Mouse (Mus musculus): Measurements from ENCODE around the gene Olfr707. TPM values are rescaled to one million over a fixed set of nuclear protein-coding genes. Genes with fewer than 3 reads are reported as not detected.

Gene Olfr707
- polyA plus RNA-seq, 1 experiment, result not detected

DNA sequence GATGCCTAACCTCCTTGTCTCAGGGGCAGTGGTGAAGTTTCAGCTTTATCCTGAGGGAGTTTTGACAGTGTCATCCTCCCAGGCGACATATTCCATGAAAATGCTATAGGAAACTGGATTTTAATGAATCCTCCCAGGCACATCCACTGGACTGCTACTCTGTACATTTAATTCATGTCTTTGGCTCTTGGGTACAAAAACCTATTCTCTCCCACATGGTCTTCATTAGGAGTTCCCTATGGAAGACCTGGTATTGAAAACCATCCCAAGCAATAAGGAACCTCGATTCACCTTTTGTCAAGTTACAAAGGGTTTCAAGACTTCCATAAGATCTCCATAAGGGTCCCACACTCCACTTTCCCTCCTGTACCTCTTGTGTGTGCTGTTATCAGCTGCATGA lies 13.0 kb downstream of the Olfr707 start, which contains the start of gene Olfr706:
Gene Olfr706, minus strand, starts transcription at position 101 of the 400 bp plus-strand sequence.
- H3K27me3 ChIP-seq (ENCODE audit: control insufficient read depth, insufficient read depth, insufficient read length), result no peaks in the 10 kb centered on the region
- no peak within 1 kb of the TSS for H3K4me3 ChIP-seq
- no peak within 1 kb of the TSS for H3ac ChIP-seq (ENCODE audit: control insufficient read depth, insufficient read length)
- no peaks in the 10 kb centered on the region for H3K36me3 ChIP-seq (ENCODE audit: control insufficient read depth, insufficient read depth)
- no peak within 1 kb of the TSS for H3K4me2 ChIP-seq (ENCODE audit: low read depth)
- H3K79me2 ChIP-seq (ENCODE audit: control insufficient read depth, insufficient read depth), result no peaks in the 10 kb centered on the region
- TF ChIP-seq CEBPB (IDR thresholded peaks at IDR 0.05; ENCODE audit: insufficient read depth, poor library complexity, severe bottlenecking) (no peak), TCF3 (IDR thresholded peaks at IDR 0.05; ENCODE audit: insufficient read length, low read depth) (no peak), USF1 (IDR thresholded peaks at IDR 0.05; ENCODE audit: low read depth) (no peak), TCF12 (IDR thresholded peaks at IDR 0.05; ENCODE audit: insufficient read depth, poor library complexity, severe bottlenecking) (no peak), E2F4 (IDR thresholded peaks at IDR 0.05; ENCODE audit: insufficient read depth) (no peak)

DNA sequence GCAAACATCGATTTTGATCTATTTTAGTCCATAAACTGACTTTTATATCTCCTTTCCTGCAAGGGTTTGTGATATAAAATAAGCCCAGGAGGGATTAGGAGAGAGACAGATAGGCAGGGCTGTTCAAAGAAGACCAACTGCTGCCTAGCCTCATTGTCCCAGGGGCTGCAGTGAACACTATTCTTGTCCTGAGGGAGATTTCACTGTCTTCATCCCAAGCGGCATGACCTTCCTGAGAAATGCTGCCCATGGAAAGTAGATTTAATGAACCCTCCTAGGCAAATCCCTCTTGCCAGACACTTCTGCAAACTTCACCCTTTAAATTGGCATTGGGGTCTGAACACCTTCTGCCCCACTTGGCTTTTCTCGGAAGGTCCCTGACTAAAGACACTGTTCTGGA lies 24.2 kb downstream of the Olfr707 start, which contains the start of gene Olfr705:
Gene Olfr705, minus strand, starts transcription at position 101 of the 400 bp plus-strand sequence.
- no peaks in the 10 kb centered on the region for H3K36me3 ChIP-seq (ENCODE audit: control insufficient read depth, insufficient read depth)
- H3K79me2 ChIP-seq (ENCODE audit: control insufficient read depth, insufficient read depth), result no peaks in the 10 kb centered on the region
- H3K4me3 ChIP-seq, result no peak within 1 kb of the TSS
- no peak for TF ChIP-seq USF1 (IDR thresholded peaks at IDR 0.05; ENCODE audit: low read depth)
- no peak for TF ChIP-seq REST (IDR thresholded peaks at IDR 0.05; ENCODE audit: insufficient read depth, insufficient read length)
- no peak for TF ChIP-seq E2F4 (IDR thresholded peaks at IDR 0.05; ENCODE audit: insufficient read depth)
- no peak for TF ChIP-seq MYOG (IDR thresholded peaks at IDR 0.05; ENCODE audit: control insufficient read depth in 1 of 3, insufficient read depth in 1 of 3, insufficient read length in 2 of 3, low read depth in 2 of 3)
- no peak for TF ChIP-seq POLR2A (IDR thresholded peaks at IDR 0.05; ENCODE audit: insufficient read length, low read depth)
- TF ChIP-seq TCF3 (IDR thresholded peaks at IDR 0.05; ENCODE audit: insufficient read length, low read depth), result no peak
- no peak for TF ChIP-seq SRF (IDR thresholded peaks at IDR 0.05; ENCODE audit: control insufficient read depth, insufficient read length, low read depth)
- TF ChIP-seq POLR2AphosphoS2 (IDR thresholded peaks at IDR 0.05; ENCODE audit: insufficient read length, low read depth), result no peak
- TF ChIP-seq TCF12 (IDR thresholded peaks at IDR 0.05; ENCODE audit: insufficient read depth, poor library complexity, severe bottlenecking), result no peak
- no peak for TF ChIP-seq CEBPB (IDR thresholded peaks at IDR 0.05; ENCODE audit: insufficient read depth, poor library complexity, severe bottlenecking)
- no peak for TF ChIP-seq MYOD1 (IDR thresholded peaks at IDR 0.05; ENCODE audit: control insufficient read depth in 1 of 3, insufficient read length in 2 of 3, low read depth in 2 of 3)
- no peak for TF ChIP-seq MAX (IDR thresholded peaks at IDR 0.05; ENCODE audit: low read depth)
- no peaks in the 10 kb centered on the region for H3K27me3 ChIP-seq (ENCODE audit: control insufficient read depth, insufficient read depth, insufficient read length)
- no peak within 1 kb of the TSS for H3K4me2 ChIP-seq (ENCODE audit: low read depth)
- H3ac ChIP-seq (ENCODE audit: control insufficient read depth, insufficient read length), result no peak within 1 kb of the TSS

- no peak within 1 kb of the TSS for H3ac ChIP-seq (ENCODE audit: control insufficient read depth, insufficient read length)
- H3K4me3 ChIP-seq, result no peak within 1 kb of the TSS
- no peaks in the 10 kb centered on the region for H3K79me2 ChIP-seq (ENCODE audit: control insufficient read depth, insufficient read depth)
- H3K4me2 ChIP-seq (ENCODE audit: low read depth), result no peak within 1 kb of the TSS
- H3K36me3 ChIP-seq (ENCODE audit: control insufficient read depth, insufficient read depth), result no peaks in the 10 kb centered on the region
- TF ChIP-seq E2F4 (IDR thresholded peaks at IDR 0.05; ENCODE audit: insufficient read depth) (no peak), MYOG (IDR thresholded peaks at IDR 0.05; ENCODE audit: control insufficient read depth in 1 of 3, insufficient read depth in 1 of 3, insufficient read length in 2 of 3, low read depth in 2 of 3) (no peak), TCF3 (IDR thresholded peaks at IDR 0.05; ENCODE audit: insufficient read length, low read depth) (no peak), USF1 (IDR thresholded peaks at IDR 0.05; ENCODE audit: low read depth) (no peak), TCF12 (IDR thresholded peaks at IDR 0.05; ENCODE audit: insufficient read depth, poor library complexity, severe bottlenecking) (no peak), REST (IDR thresholded peaks at IDR 0.05; ENCODE audit: insufficient read depth, insufficient read length) (no peak), CEBPB (IDR thresholded peaks at IDR 0.05; ENCODE audit: insufficient read depth, poor library complexity, severe bottlenecking) (no peak), POLR2AphosphoS2 (IDR thresholded peaks at IDR 0.05; ENCODE audit: insufficient read length, low read depth) (no peak), POLR2A (IDR thresholded peaks at IDR 0.05; ENCODE audit: insufficient read length, low read depth) (no peak), MAX (IDR thresholded peaks at IDR 0.05; ENCODE audit: low read depth) (no peak), SRF (IDR thresholded peaks at IDR 0.05; ENCODE audit: control insufficient read depth, insufficient read length, low read depth) (no peak), MYOD1 (IDR thresholded peaks at IDR 0.05; ENCODE audit: control insufficient read depth in 1 of 3, insufficient read length in 2 of 3, low read depth in 2 of 3) (no peak)
- H3K27me3 ChIP-seq (ENCODE audit: control insufficient read depth, insufficient read depth, insufficient read length), result no peaks in the 10 kb centered on the region
Measured at GRCm38 (mm10) chr7:106862885-106863284, 38.2 kb downstream of the Olfr707 start, which contains the start of gene Olfr704. TSS of gene Olfr704 (plus strand) at chr7:106863185.

- Histone ChIP-seq H3K4me2 (ENCODE audit: low read depth) (no peak within 1 kb of the TSS), H3K36me3 (ENCODE audit: control insufficient read depth, insufficient read depth) (no peaks in the 10 kb centered on the region), H3K79me2 (ENCODE audit: control insufficient read depth, insufficient read depth) (no peaks in the 10 kb centered on the region), H3ac (ENCODE audit: control insufficient read depth, insufficient read length) (no peak within 1 kb of the TSS), H3K27me3 (ENCODE audit: control insufficient read depth, insufficient read depth, insufficient read length) (no peaks in the 10 kb centered on the region), H3K4me3 (no peak within 1 kb of the TSS)
- TF ChIP-seq MYOD1 (IDR thresholded peaks at IDR 0.05; ENCODE audit: control insufficient read depth in 1 of 3, insufficient read length in 2 of 3, low read depth in 2 of 3) (no peak), MAX (IDR thresholded peaks at IDR 0.05; ENCODE audit: low read depth) (no peak), REST (IDR thresholded peaks at IDR 0.05; ENCODE audit: insufficient read depth, insufficient read length) (no peak), POLR2AphosphoS2 (IDR thresholded peaks at IDR 0.05; ENCODE audit: insufficient read length, low read depth) (no peak), MYOG (IDR thresholded peaks at IDR 0.05; ENCODE audit: control insufficient read depth in 1 of 3, insufficient read depth in 1 of 3, insufficient read length in 2 of 3, low read depth in 2 of 3) (no peak), TCF3 (IDR thresholded peaks at IDR 0.05; ENCODE audit: insufficient read length, low read depth) (no peak), SRF (IDR thresholded peaks at IDR 0.05; ENCODE audit: control insufficient read depth, insufficient read length, low read depth) (no peak), POLR2A (IDR thresholded peaks at IDR 0.05; ENCODE audit: insufficient read length, low read depth) (no peak), TCF12 (IDR thresholded peaks at IDR 0.05; ENCODE audit: insufficient read depth, poor library complexity, severe bottlenecking) (no peak), E2F4 (IDR thresholded peaks at IDR 0.05; ENCODE audit: insufficient read depth) (no peak), CEBPB (IDR thresholded peaks at IDR 0.05; ENCODE audit: insufficient read depth, poor library complexity, severe bottlenecking) (no peak)
Measured at GRCm38 (mm10) chr7:106843060-106843459, 58.0 kb downstream of the Olfr707 start, which contains the start of gene Olfr703. TSS of gene Olfr703 (plus strand) at chr7:106843360.

Other genes with a start within 250 kb of the Olfr707 start
- not detected for gene Olfr693, start 220.7 kb downstream of the Olfr707 start, polyA plus RNA-seq (2012; fragmentation: generic; extraction: Trizol)
- gene Olfr694, start 209.4 kb downstream of the Olfr707 start, polyA plus RNA-seq (2012; fragmentation: generic; extraction: Trizol), result not detected
- not detected for gene Olfr695, start 184.8 kb downstream of the Olfr707 start, polyA plus RNA-seq (2012; fragmentation: generic; extraction: Trizol)
- not detected for gene Olfr697, start 158.8 kb downstream of the Olfr707 start, polyA plus RNA-seq (2012; fragmentation: generic; extraction: Trizol)
- gene Olfr698, start 145.8 kb downstream of the Olfr707 start, polyA plus RNA-seq (2012; fragmentation: generic; extraction: Trizol), result not detected
- not detected for gene Olfr699, start 108.0 kb downstream of the Olfr707 start, polyA plus RNA-seq (2012; fragmentation: generic; extraction: Trizol)
- not detected for gene Olfr700, start 92.4 kb downstream of the Olfr707 start, polyA plus RNA-seq (2012; fragmentation: generic; extraction: Trizol)
- not detected for gene Olfr701, start 87.1 kb downstream of the Olfr707 start, polyA plus RNA-seq (2012; fragmentation: generic; extraction: Trizol)
- not detected for gene Olfr702, start 67.3 kb downstream of the Olfr707 start, polyA plus RNA-seq (2012; fragmentation: generic; extraction: Trizol)
- not detected for gene Olfr703, start 57.9 kb downstream of the Olfr707 start, polyA plus RNA-seq (2012; fragmentation: generic; extraction: Trizol)
- not detected for gene Olfr704, start 38.1 kb downstream of the Olfr707 start, polyA plus RNA-seq (2012; fragmentation: generic; extraction: Trizol)
- not detected for gene Olfr705, start 24.4 kb downstream of the Olfr707 start, polyA plus RNA-seq (2012; fragmentation: generic; extraction: Trizol)
- not detected for gene Olfr706, start 13.1 kb downstream of the Olfr707 start, polyA plus RNA-seq (2012; fragmentation: generic; extraction: Trizol)
- not detected for gene Olfr1532-ps1, start 6.8 kb upstream of the Olfr707 start, polyA plus RNA-seq (2012; fragmentation: generic; extraction: Trizol)
- gene Olfr709-ps1, start 31.0 kb upstream of the Olfr707 start, polyA plus RNA-seq (2012; fragmentation: generic; extraction: Trizol), result not detected
- gene Olfr710, start 47.1 kb upstream of the Olfr707 start, polyA plus RNA-seq (2012; fragmentation: generic; extraction: Trizol), result not detected
- gene Olfr6, start 62.7 kb upstream of the Olfr707 start, polyA plus RNA-seq (2012; fragmentation: generic; extraction: Trizol), result not detected
- gene Olfr711, start 74.2 kb upstream of the Olfr707 start, polyA plus RNA-seq (2012; fragmentation: generic; extraction: Trizol), result not detected
- gene Olfr2, start 104.8 kb upstream of the Olfr707 start, polyA plus RNA-seq (2012; fragmentation: generic; extraction: Trizol), result not detected
- gene Olfr713, start 129.9 kb upstream of the Olfr707 start, polyA plus RNA-seq (2012; fragmentation: generic; extraction: Trizol), result not detected
- not detected for gene Olfr714, start 169.7 kb upstream of the Olfr707 start, polyA plus RNA-seq (2012; fragmentation: generic; extraction: Trizol)
- gene Olfr17, start 192.0 kb upstream of the Olfr707 start, polyA plus RNA-seq (2012; fragmentation: generic; extraction: Trizol), result not detected
- gene Olfr715b, start 209.1 kb upstream of the Olfr707 start, polyA plus RNA-seq (2012; fragmentation: generic; extraction: Trizol), result not detected
- gene Olfr715, start 229.8 kb upstream of the Olfr707 start, polyA plus RNA-seq (2012; fragmentation: generic; extraction: Trizol), result not detected
- not detected for gene Olfr716, start 237.1 kb upstream of the Olfr707 start, polyA plus RNA-seq (2012; fragmentation: generic; extraction: Trizol)

Data from myocyte (in vitro differentiated cells).